Mouse (Mus musculus): ENCODE results near the gene Ssc4d.

Ssc4d gene

DNA sequence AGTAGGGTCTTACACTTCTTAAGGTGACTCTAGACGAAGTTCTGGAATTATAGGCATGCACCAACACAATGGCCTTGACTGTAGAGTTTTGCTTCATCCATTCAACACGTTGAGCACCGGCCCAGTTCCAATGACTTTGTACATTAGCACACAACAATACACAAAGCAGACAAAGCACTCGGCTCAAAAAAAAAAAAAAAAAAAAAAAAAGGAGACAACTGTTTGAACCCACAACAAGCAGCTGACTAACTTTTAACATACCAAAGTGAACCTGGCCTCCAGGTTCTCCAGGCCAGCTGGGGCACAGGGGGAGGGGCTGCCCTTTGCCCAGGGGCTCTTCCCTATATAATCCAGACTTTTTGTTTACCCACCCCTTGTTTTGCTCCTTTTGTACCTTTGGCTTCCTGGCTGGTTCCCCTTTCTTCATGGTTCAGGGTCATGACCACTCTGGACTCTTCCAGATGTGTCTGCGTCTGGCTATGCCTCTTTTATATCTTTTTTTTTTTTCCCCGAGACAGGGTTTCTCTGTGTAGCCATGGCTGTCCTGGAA lies 38.6 kb downstream of the Ssc4d start:
- peak; percentile 62 for DNase-seq

GRCm38 (mm10) chr5:135935176-135935523 lies 39.2 kb downstream of the Ssc4d start:
- DNase-seq = no peak

- peak; percentile 98 for DNase-seq
Measured at GRCm38 (mm10) chr5:135934481-135935175, 39.7 kb downstream of the Ssc4d start, which contains the start of gene Ywhag. Gene Ywhag, minus strand, starts transcription at chr5:135934616.

DNA sequence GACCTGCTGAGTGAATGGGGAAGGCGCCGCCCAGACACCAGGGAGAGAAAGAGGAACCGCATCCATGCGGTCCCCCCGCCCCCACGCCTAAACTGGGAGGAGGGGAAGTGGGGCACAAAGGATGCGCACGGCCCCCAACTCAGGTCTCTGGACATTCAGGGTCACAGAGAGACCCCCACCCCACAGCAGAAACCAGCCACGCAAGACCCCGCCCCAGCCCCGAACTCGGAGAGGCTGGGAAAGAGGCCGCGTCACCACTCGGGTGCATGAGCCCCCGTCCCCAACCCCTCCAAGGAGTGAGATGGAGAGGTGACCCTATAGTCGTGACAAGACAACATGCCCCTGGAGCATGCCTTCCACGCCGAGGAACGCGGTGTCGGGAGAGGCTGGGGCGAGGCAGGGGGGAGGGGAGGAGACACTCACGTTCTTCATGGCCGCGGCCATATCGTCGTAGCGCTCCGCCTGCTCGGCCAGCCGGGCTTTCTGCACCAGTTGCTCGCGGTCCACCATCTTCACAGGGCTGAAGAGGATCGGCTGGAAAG lies 40.4 kb downstream of the Ssc4d start:
- peak; percentile 88 for DNase-seq

DNA sequence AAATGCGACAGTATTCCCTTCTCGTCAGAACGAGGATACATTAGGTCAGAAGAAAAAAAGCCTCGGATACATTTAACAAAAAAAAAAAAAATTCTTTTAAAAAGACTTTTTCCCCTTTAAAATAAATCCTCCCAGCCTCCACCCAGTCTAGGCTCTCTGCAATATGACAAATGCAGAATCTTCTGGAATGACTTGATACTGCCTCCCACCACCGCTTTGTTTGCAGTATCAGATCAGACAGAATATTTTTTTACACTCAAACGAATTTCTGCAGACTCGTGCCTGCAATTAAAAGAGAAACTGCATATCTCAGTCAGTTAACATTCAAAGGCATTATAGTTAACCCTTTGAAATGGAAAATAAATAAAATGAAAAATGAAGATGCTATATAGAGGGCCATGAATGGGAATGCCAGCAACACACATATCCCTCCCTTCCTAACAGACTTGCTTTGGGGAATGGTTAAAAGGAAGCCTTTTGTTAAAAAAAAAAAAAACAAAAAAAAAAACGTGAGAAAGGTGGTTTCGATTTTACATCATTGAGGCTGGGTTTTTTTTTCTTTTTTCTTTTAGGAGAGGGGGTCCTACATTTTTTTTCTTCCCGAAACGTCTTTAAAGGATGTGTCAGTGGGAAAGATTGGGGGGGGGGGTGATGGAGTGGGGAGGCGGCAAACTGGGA lies 41.0 kb downstream of the Ssc4d start:
- peak; percentile 24 for DNase-seq

- DNase-seq = peak; percentile 61
Measured at GRCm38 (mm10) chr5:135932359-135932758, 42.0 kb downstream of the Ssc4d start.

DNA sequence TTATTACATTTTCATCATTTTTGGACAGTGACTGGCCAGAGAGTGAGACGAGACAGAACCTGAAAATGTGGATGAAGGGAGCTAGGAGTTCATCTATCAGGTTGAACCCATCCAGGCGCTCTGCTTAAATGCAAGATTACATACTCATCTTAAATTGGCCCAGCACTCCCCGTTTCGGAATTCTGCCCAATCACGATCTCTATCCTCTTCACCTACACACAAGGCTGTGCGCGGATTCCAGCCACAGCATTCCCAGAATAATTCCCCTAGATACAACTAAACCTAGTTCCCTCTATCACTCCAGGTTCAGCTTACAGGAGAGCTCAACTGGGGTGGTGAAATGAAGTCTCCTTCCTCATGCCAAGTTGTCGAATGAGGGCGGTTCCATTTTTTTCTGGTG lies 42.8 kb downstream of the Ssc4d start:
- DNase-seq = peak; percentile 40

DNA sequence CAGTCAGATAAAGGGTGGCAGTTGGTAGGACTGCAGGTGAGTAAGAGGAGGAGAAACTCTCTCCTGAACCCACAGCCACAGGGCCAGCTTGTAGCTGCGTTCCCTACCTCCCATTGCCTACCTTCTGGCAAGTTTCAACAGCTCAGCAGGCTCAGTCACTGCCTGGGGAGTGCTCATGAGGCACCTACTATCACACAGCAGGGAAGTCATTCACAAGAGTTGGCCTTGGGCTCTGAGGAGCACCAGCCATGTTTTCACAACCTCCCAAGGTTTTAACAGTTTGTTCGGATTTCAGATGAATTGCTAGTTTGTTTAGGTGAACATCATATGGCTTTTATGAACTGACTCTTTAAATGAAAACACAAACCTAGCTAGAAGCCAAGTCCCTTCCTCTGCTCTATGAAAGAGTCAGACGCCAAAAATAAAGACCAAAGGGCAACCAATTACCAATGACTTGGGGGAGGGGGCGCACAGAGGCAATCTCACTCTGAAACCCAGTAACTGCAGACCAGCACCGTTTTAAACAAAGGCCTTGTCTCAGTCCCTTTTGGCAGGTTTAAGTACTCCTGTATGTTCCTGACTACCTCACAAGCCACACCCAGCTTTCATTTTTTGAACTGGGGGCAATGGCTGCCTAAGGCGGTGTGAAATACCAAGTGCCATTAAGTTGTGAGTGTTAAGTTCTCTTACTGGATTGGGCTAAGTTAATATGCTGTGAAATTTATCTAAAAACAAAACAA lies 44.5 kb downstream of the Ssc4d start:
- DNase-seq = peak; percentile 33

DNA sequence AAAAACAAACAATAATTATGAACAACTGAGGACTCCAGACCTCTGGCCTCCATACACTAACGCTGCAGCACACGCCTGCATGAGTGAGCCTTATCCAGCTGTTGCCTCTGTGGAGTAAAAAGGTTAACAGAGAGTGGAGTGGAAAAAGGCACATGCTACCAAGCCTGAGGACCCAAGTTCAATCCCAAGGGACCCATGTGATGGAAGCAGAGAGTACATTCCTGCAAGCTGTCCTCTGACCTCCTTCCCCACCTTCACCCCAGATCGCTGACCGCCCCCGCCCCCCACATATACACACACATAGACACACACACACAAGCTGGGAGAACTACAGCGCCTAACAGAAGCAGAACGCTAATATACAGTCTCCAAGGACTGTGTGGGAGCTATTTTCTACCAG lies 50.4 kb downstream of the Ssc4d start:
- no peak for DNase-seq

GRCm38 (mm10) chr5:135919902-135920301 lies 54.4 kb downstream of the Ssc4d start:
- DNase-seq = no peak

- no peak for DNase-seq
Measured at GRCm38 (mm10) chr5:135918593-135918992, 55.7 kb downstream of the Ssc4d start.

GRCm38 (mm10) chr5:135918059-135918437 lies 56.3 kb downstream of the Ssc4d start:
- DNase-seq = no peak

- no peak for DNase-seq
Measured at GRCm38 (mm10) chr5:135917327-135918058, 56.8 kb downstream of the Ssc4d start.

DNA sequence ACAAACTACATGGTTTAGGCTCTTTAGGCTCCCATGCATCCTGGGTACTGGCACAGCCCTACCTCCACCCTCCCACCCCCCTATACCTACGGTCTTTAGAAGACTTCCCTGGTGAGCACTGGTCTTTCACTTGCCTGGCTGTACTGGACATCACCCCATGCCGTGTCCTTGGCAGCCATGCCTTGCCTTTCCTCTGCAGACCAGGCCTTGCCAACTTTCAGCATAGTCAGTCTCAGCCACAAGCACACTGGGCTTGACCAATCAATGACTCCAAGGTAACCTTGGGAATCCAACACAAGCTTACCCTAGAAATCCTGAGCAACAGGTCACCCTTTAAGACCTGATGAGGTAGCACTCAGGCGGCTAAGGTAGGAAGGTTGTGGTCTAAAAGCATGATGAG lies 57.7 kb downstream of the Ssc4d start:
- DNase-seq = peak; percentile 84

DNA sequence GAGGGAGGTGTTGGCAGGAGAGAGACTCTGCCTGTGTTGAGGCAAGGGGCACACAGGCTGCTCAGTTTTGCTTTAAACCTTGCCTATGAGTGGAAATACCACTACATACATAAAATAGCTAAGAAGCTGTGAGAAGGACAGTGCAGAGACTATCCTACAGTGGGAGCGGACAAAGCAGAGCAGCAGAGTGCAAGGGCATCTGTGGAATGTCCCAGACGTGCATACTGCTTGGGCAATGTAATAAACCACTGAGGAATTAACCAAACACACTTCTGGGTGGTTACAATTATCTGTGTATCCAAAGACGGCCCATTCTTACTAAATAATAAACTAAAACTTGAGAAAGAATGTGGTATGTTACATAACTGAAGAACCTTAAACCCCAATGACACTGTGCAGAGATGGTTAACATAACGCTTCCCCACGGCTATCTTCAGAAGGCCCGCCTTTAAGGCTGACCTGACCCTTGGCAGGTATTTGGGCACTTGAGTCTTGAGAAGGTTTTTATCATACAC lies 58.2 kb downstream of the Ssc4d start:
- no peak for DNase-seq

- DNase-seq = peak; percentile 74
Measured at GRCm38 (mm10) chr5:135914156-135914555, 60.2 kb downstream of the Ssc4d start.

- DNase-seq = peak; percentile 30
Measured at GRCm38 (mm10) chr5:135913201-135913600, 61.1 kb downstream of the Ssc4d start.

GRCm38 (mm10) chr5:135911633-135912220 lies 62.6 kb downstream of the Ssc4d start:
- DNase-seq = peak; percentile 27

GRCm38 (mm10) chr5:135910813-135911212 lies 63.5 kb downstream of the Ssc4d start:
- DNase-seq = peak; percentile 48
